Mouse (Mus musculus) frontal cortex, adult 2 months (tissue): Measurements from ENCODE around the gene Bcan. TPM values are rescaled to one million over a fixed set of nuclear protein-coding genes. Genes with fewer than 3 reads are reported as not detected.

Source experiments
- DNase-seq, 2 experiments: peaks; one replicate each; pipeline ENCODE4 v3.0.0; 2022; ENCODE audit warnings: low spot score in 1 of 2; ENCODE audit errors: extremely low spot score in 1 of 2
- polyA plus RNA-seq: library from polyadenylated mRNA; depleted of rRNA; stranded (reverse); fragments of >200 nt; gene quantifications from 2 replicates; pipeline ENCODE4 v1.2.3, GENCODE M21; 2012; rRNA removed

The Bcan gene
- polyA plus RNA-seq, 1 experiment: 380 TPM

- no peak for DNase-seq
Measured at GRCm38 (mm10) chr3:87947056-87947810, 52.8 kb downstream of the Bcan start.

GRCm38 (mm10) chr3:87946541-87946860, 53.5 kb downstream of the Bcan start:
- no peak for DNase-seq

- no peak for DNase-seq
Measured at GRCm38 (mm10) chr3:87945781-87946540, 54.1 kb downstream of the Bcan start.

- no peak for DNase-seq
Measured at GRCm38 (mm10) chr3:87944838-87945600, 55.0 kb downstream of the Bcan start.

GRCm38 (mm10) chr3:87943586-87943985, 56.4 kb downstream of the Bcan start:
- no peak for DNase-seq

- no peak for DNase-seq
Measured at GRCm38 (mm10) chr3:87942471-87942870, 57.6 kb downstream of the Bcan start.

- DNase-seq: no peak
Measured at GRCm38 (mm10) chr3:87940611-87941010, 59.4 kb downstream of the Bcan start.

Other genes with a start within 250 kb of the Bcan start
- 0.08 and 0.19 TPM in 2 replicates for gene Ntrk1, start 205.1 kb downstream of the Bcan start, polyA plus RNA-seq
- 0.38 and 0.46 TPM in 2 replicates for gene Insrr, start 203.3 kb downstream of the Bcan start, polyA plus RNA-seq
- 9.9 and 10.2 TPM in 2 replicates for gene Pear1, start 175.9 kb downstream of the Bcan start, polyA plus RNA-seq
- gene Sh2d2a, start 153.5 kb downstream of the Bcan start, polyA plus RNA-seq: 0.02 and 0.06 TPM in 2 replicates
- 38.8 and 40.2 TPM in 2 replicates for gene Prcc, start 114.6 kb downstream of the Bcan start, polyA plus RNA-seq
- gene Hdgf, start 93.9 kb downstream of the Bcan start, polyA plus RNA-seq: 171 and 183 TPM in 2 replicates
- gene Mrpl24, start 80.7 kb downstream of the Bcan start, polyA plus RNA-seq: 80.0 and 80.7 TPM in 2 replicates
- 12.9 and 13.9 TPM in 2 replicates for gene Isg20l2, start 69.9 kb downstream of the Bcan start, polyA plus RNA-seq
- 42.4 and 46.4 TPM in 2 replicates for gene Rrnad1, start 69.5 kb downstream of the Bcan start, polyA plus RNA-seq
- gene Crabp2, start 51.6 kb downstream of the Bcan start, polyA plus RNA-seq: 9.2 and 11.0 TPM in 2 replicates
- gene Nes, start 29.2 kb downstream of the Bcan start, polyA plus RNA-seq: 4.3 and 4.8 TPM in 2 replicates
- 28.5 and 39.4 TPM in 2 replicates for gene Hapln2, start 27.4 kb upstream of the Bcan start, polyA plus RNA-seq
- 13.7 and 14.4 TPM in 2 replicates for gene Gpatch4, start 42.9 kb upstream of the Bcan start, polyA plus RNA-seq
- 79.5 and 90.3 TPM in 2 replicates for gene Naxe, start 58.3 kb upstream of the Bcan start, polyA plus RNA-seq
- gene Ttc24, start 78.1 kb upstream of the Bcan start, polyA plus RNA-seq: not detected in 2 replicates
- gene Iqgap3, start 81.7 kb upstream of the Bcan start, polyA plus RNA-seq: 0.64 and 0.74 TPM in 2 replicates
- gene Mef2d, start 142.1 kb upstream of the Bcan start, polyA plus RNA-seq: 137 and 138 TPM in 2 replicates